Mouse (Mus musculus): ENCODE measurements around the gene Snta1.

DNA sequence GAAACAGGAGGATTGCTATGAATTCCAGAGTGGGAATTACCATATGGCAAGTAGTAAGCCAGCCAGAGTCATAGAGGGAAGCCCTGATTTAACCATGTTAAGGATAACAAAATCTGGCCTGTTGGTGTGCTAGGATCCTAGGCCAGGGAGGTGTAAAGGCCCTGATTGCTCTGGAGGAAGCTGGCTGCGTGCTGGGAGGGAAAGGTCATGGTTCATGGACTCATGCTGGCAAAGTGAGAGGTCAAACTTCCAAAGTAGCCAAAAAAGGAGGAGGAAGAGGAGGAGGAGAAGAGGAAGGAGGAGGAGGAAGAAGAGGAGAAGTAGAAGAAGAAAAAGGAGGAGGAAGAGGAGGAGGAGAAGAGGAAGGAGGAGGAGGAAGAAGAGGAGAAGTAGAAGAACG, 24.8 kb upstream of the Snta1 start:
- no peak for TF ChIP-seq GATA1 (IDR thresholded peaks at IDR 0.05; ENCODE audit: borderline replicate concordance, low read length)
- no peak for TF ChIP-seq FLI1 (IDR thresholded peaks at IDR 0.05; ENCODE audit: low read length)
